Mouse (Mus musculus) liver, embryonic 12.5 days (tissue): ENCODE data around the gene Fsip1. TPM values are rescaled to one million over a fixed set of nuclear protein-coding genes. Genes with fewer than 3 reads are reported as not detected.
"Not testable (repeated sequence)": the region's sequence is repeated elsewhere in the genome, so short reads cannot be mapped to it uniquely, and the experiment has no call there.

Experiments used
- ATAC-seq: fragments of 200-750 bp; cut with Nextera tagmentation; 2 replicates; pipeline ENCODE4 v1.8.0; 2017; ENCODE audit warnings: moderate number of reproducible peaks, mild to moderate bottlenecking, moderate library complexity
- H3K27ac ChIP-seq: fragments of 300-500 bp; sonication (generic); 2 replicates; pipeline ENCODE4 v1.5.1; 2016; ENCODE audit warnings: mild to moderate bottlenecking
- H3K27me3 ChIP-seq: fragments of 300-500 bp; sonication (generic); replicated peaks from 2 replicates; pipeline ENCODE4 v1.6.1; 2016; ENCODE audit warnings: mild to moderate bottlenecking, moderate library complexity
- H3K36me3 ChIP-seq: fragments of 300-500 bp; sonication (generic); 2 replicates; pipeline ENCODE4 v1.6.1; 2016; ENCODE audit warnings: mild to moderate bottlenecking, moderate library complexity
- H3K4me1 ChIP-seq: fragments of 300-500 bp; sonication (generic); 2 replicates; pipeline ENCODE4 v1.6.1; 2016
- H3K4me2 ChIP-seq: fragments of 300-500 bp; sonication (generic); 2 replicates; pipeline ENCODE4 v1.6.1; 2016; ENCODE audit warnings: mild to moderate bottlenecking, moderate library complexity
- H3K4me3 ChIP-seq: fragments of 300-500 bp; sonication (generic); 2 replicates; pipeline ENCODE4 v1.5.1; 2016; ENCODE audit warnings: mild to moderate bottlenecking, moderate library complexity
- H3K9ac ChIP-seq: fragments of 300-500 bp; sonication (generic); 2 replicates; pipeline ENCODE4 v1.6.1; 2016; ENCODE audit warnings: mild to moderate bottlenecking, moderate library complexity
- H3K9me3 ChIP-seq: fragments of 300-500 bp; sonication (generic); replicated peaks from 2 replicates; pipeline ENCODE4 v1.6.1; 2016; ENCODE audit warnings: mild to moderate bottlenecking, moderate library complexity
- WGBS: fragments of 180-500 bp; shearing (Covaris S2); methylation state at CpG from one replicate; pipeline ENCODE4 v1.1.7; 2016; ENCODE audit not compliant: insufficient replicate concordance; 5-methylcytosine and 5-hydroxymethylcytosine counted together
- polyA plus RNA-seq: library from polyadenylated mRNA; unstranded; fragments of >200 nt; fragmentation: Nextera tagmentation; extraction: Ambion mirVana; gene quantifications from 2 replicates; pipeline ENCODE4 v1.2.1, GENCODE M21; 2016

Gene Fsip1
- 0.23 and 0.35 TPM in 2 replicates for polyA plus RNA-seq

- no peaks in the 10 kb centered on the region for H3K27me3 ChIP-seq
- ATAC-seq: peak; percentile 93
- H3K36me3 ChIP-seq: no peaks in the 10 kb centered on the region
- H3K4me3 ChIP-seq: peak within 1 kb of the TSS; percentile 54
- H3K27ac ChIP-seq: no peak within 1 kb of the TSS
- no peaks in the 10 kb centered on the region for H3K9me3 ChIP-seq
- peaks cover 6% of the 10 kb centered on the region; the same call in 1 of the 2 replicates for H3K4me1 ChIP-seq
- peak within 1 kb of the TSS; percentile 68 for H3K4me2 ChIP-seq
- no peak within 1 kb of the TSS for H3K9ac ChIP-seq
- 2% methylated on average over 25 of the region's 25 CpGs for WGBS
Measured at GRCm38 (mm10) chr2:118256621-118257053, at the start of gene Fsip1. Gene Fsip1 (minus strand): TSS chr2:118256966.

GRCm38 (mm10) chr2:118306522-118306895 is 49.7 kb upstream of the Fsip1 start:
- no peaks in the 10 kb centered on the region for H3K36me3 ChIP-seq
- 22% methylated on average over 3 of the region's 3 CpGs for WGBS
- H3K27me3 ChIP-seq: no peaks in the 10 kb centered on the region
- 0 out of 2 replicates have a peak, but pooled peaks cover 4% of the 10 kb centered on the region for H3K4me1 ChIP-seq
- peak overlapping the region; percentile 65 for H3K27ac ChIP-seq
- H3K9me3 ChIP-seq: no peaks in the 10 kb centered on the region
- H3K4me2 ChIP-seq: no peak overlapping the region
- H3K9ac ChIP-seq: no peak overlapping the region
- ATAC-seq: no peak
- H3K4me3 ChIP-seq: no peak overlapping the region

DNA sequence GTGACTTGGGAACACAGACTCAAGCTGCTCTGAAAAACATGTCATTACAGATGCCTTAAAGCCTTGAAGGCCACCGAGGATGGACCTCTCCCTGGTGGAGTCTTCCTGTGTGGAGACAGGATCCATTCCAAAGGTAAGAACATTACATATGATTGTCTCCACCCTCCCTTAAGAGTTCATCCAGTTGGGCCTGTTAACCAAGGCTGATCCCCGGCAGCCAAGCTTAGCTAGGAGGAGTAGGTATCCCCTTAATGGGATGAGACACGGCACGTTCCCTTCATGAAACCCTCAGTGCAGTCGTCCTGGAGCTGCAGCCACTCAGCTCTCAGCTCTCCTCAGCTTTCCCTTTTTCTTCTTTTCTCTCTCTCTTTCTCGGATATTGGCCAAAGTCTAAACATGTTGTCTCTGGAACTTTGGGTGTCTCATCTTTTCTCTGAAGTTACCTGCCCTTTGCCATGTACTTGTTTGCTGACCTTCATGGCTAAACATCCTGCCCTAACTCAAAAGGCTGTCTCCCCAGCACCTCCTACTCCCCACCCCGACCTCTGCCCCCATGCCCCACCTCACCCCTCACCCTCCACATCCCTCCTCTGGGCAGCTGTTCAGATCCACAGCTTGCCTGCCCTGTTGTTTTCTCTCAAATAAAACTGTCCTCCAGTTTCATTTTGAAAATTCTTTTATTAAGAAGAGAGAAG is 49.2 kb upstream of the Fsip1 start:
- peak; percentile 58 for ATAC-seq
- WGBS: 48% methylated on average over 7 of the region's 7 CpGs
- H3K27ac ChIP-seq: peak overlapping the region; percentile 65; the same call in 1 of the 2 replicates

GRCm38 (mm10) chr2:118303456-118303855 is 46.7 kb upstream of the Fsip1 start:
- WGBS: 70% methylated on average over 4 of the region's 4 CpGs

More for the DNA sequence above, 49.2 kb upstream of the Fsip1 start:
- H3K4me1 ChIP-seq: 0 out of 2 replicates have a peak, but pooled peaks cover 4% of the 10 kb centered on the region
- H3K36me3 ChIP-seq: no peaks in the 10 kb centered on the region
- no peaks in the 10 kb centered on the region for H3K27me3 ChIP-seq
- H3K9ac ChIP-seq: no peak overlapping the region
- no peak overlapping the region for H3K4me2 ChIP-seq
- no peak overlapping the region for H3K4me3 ChIP-seq
- no peaks in the 10 kb centered on the region for H3K9me3 ChIP-seq

DNA sequence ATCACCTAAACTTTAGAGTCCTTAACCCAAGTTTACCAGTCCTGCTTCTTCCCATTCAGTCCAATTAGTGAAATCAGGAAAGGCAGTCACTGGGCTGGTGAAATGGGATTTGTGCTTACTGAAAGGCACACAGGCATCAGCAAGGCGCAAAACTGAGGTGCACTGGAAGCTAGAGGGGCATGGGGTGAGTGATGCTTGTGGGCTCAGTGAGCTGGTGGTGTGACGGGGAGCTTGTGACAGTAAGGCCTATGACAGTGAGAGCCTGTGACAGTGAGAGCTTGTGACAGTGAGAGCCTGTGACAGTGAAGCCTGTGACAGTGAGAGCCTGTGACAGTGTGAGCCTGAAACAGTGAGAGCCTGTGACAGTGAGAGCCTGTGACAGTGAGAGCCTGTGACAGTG is 44.9 kb upstream of the Fsip1 start:
- WGBS: 70% methylated on average over 2 of the region's 2 CpGs

More at GRCm38 (mm10) chr2:118303456-118303855, 46.7 kb upstream of the Fsip1 start:
- Histone ChIP-seq H3K9me3 (no peaks in the 10 kb centered on the region), H3K4me1 (0 out of 2 replicates have a peak, but pooled peaks cover 4% of the 10 kb centered on the region), H3K4me3 (no peak overlapping the region), H3K27me3 (no peaks in the 10 kb centered on the region), H3K36me3 (no peaks in the 10 kb centered on the region), H3K9ac (no peak overlapping the region), H3K27ac (no peak overlapping the region), H3K4me2 (no peak overlapping the region)
- ATAC-seq: no peak

DNA sequence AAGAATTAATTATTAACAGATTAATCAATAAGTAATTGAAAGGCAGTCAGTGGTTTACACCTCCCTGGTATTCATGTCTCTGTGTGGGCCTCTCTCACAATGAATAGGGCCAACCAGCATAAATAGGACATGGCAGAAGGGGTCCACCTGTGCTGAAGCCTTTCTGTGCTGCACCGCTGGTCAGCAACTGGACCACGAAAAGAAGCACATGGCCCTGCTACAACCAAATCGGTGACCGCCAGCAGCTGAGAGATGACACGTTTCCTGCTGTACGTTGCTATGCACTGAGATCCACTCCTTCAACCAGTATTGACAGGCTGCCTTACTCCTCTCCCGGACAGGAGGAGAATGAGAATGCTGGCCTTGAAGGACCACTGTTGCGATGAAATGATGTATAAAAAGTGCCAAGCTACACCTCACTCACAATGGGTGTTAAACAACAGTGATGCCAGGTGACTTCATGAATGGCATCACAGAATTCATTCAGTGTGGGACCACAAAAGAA is 44.3 kb upstream of the Fsip1 start:
- Histone ChIP-seq H3K4me1 (no peaks in the 10 kb centered on the region), H3K4me2 (no peak overlapping the region), H3K9ac (no peak overlapping the region), H3K27ac (no peak overlapping the region), H3K9me3 (no peaks in the 10 kb centered on the region), H3K27me3 (no peaks in the 10 kb centered on the region), H3K4me3 (no peak overlapping the region), H3K36me3 (no peaks in the 10 kb centered on the region)
- WGBS: 68% methylated on average over 8 of the region's 8 CpGs
- ATAC-seq: no peak

More for the DNA sequence above, 44.9 kb upstream of the Fsip1 start:
- H3K9me3 ChIP-seq: no peaks in the 10 kb centered on the region
- no peaks in the 10 kb centered on the region for H3K27me3 ChIP-seq
- no peaks in the 10 kb centered on the region for H3K4me1 ChIP-seq
- H3K4me3 ChIP-seq: no peak overlapping the region
- H3K27ac ChIP-seq: no peak overlapping the region
- H3K36me3 ChIP-seq: no peaks in the 10 kb centered on the region
- H3K4me2 ChIP-seq: no peak overlapping the region
- H3K9ac ChIP-seq: no peak overlapping the region
- no peak for ATAC-seq

GRCm38 (mm10) chr2:118299981-118300380 is 43.2 kb upstream of the Fsip1 start:
- H3K4me3 ChIP-seq: no peak overlapping the region
- no peak overlapping the region for H3K9ac ChIP-seq
- no peaks in the 10 kb centered on the region for H3K4me1 ChIP-seq
- H3K36me3 ChIP-seq: no peaks in the 10 kb centered on the region
- no peak overlapping the region for H3K27ac ChIP-seq
- WGBS: 76% methylated on average over 2 of the region's 2 CpGs
- no peaks in the 10 kb centered on the region for H3K27me3 ChIP-seq
- no peak for ATAC-seq
- no peaks in the 10 kb centered on the region for H3K9me3 ChIP-seq
- H3K4me2 ChIP-seq: no peak overlapping the region

GRCm38 (mm10) chr2:118298601-118299000 is 41.8 kb upstream of the Fsip1 start:
- Histone ChIP-seq H3K4me2 (no peak overlapping the region), H3K4me1 (no peaks in the 10 kb centered on the region), H3K4me3 (no peak overlapping the region), H3K27me3 (no peaks in the 10 kb centered on the region), H3K9ac (no peak overlapping the region), H3K9me3 (no peaks in the 10 kb centered on the region), H3K36me3 (no peaks in the 10 kb centered on the region), H3K27ac (no peak overlapping the region)
- ATAC-seq: no peak
- 66% methylated on average over 4 of the region's 4 CpGs for WGBS

DNA sequence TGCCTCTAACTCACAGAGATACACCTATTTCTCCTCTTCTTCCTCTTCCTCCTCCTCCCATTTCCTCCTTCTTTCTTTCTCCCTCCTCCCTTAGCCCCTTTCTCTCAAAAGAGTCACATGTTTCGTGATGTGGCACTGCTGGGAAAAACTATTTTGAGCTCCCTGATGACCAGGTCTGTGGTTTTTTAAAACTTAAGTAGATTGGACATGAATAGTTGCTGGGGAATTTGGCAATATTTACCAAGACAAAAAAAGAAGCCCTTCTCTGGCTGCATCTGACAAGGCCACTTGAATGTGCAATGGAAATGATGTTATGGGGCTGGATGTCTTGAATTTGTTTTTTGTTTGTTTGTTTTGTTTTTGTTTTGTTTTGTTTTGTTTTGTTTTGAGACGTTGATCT is 41.2 kb upstream of the Fsip1 start:
- no peak for ATAC-seq
- Histone ChIP-seq H3K4me3 (no peak overlapping the region), H3K36me3 (no peaks in the 10 kb centered on the region), H3K4me1 (no peaks in the 10 kb centered on the region), H3K9ac (no peak overlapping the region), H3K27ac (no peak overlapping the region), H3K9me3 (no peaks in the 10 kb centered on the region), H3K27me3 (no peaks in the 10 kb centered on the region), H3K4me2 (no peak overlapping the region)
- WGBS: 47% methylated on average over 2 of the region's 2 CpGs

DNA sequence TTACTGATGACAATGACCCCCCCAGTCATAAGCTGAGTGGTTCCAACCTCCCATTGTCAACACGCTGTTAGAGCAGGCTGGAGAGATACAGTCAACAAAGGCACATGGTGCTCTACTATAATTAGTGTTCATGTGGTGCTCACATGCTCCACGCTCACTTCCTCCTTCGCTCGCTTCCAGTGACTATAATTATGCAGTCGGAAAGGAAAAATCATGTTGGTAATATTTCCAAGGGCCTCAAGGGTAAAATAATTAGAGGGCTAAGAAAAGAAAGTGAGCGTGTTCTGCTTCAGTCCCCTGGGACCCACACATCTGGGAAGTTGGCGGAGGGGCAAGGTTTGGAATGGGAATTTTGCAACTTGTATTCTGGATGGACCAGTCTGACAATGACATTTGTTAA is 38.7 kb upstream of the Fsip1 start:
- Histone ChIP-seq H3K4me1 (no peaks in the 10 kb centered on the region), H3K9ac (no peak overlapping the region), H3K9me3 (0 out of 2 replicates have a peak, but pooled peaks cover 3% of the 10 kb centered on the region), H3K27ac (no peak overlapping the region), H3K4me2 (no peak overlapping the region), H3K36me3 (no peaks in the 10 kb centered on the region), H3K4me3 (no peak overlapping the region), H3K27me3 (no peaks in the 10 kb centered on the region)
- WGBS: 68% methylated on average over 7 of the region's 7 CpGs
- no peak for ATAC-seq

GRCm38 (mm10) chr2:118293583-118293982 is 36.8 kb upstream of the Fsip1 start:
- H3K4me1 ChIP-seq: no peaks in the 10 kb centered on the region
- no peaks in the 10 kb centered on the region for H3K36me3 ChIP-seq
- H3K4me3 ChIP-seq: no peak overlapping the region
- H3K9me3 ChIP-seq: 0 out of 2 replicates have a peak, but pooled peaks cover 3% of the 10 kb centered on the region
- no peaks in the 10 kb centered on the region for H3K27me3 ChIP-seq
- no peak overlapping the region for H3K27ac ChIP-seq
- WGBS: 76% methylated on average over 5 of the region's 5 CpGs
- H3K9ac ChIP-seq: no peak overlapping the region
- no peak for ATAC-seq
- no peak overlapping the region for H3K4me2 ChIP-seq

DNA sequence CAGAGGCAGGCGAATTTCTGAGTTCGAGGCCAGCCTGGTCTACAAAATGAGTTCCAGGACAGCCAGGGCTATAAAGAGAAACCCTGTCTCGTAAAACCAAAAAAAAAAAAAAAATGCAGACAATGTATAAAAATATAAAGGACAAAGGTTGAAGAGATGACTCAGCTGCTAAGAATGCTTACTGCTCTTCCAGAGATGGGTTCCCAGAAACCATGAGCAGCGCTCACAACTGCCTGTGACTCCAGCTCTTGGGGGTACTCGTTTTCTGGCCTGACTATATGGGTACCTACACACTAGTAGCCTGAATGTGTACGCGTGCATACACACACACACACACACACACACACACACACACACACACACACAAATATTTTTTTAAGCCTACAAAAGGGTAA is 32.3 kb upstream of the Fsip1 start:
- ATAC-seq, H3K4me2 ChIP-seq, H3K4me1 ChIP-seq, H3K27me3 ChIP-seq, H3K4me3 ChIP-seq, H3K9ac ChIP-seq, H3K27ac ChIP-seq, H3K9me3 ChIP-seq, H3K36me3 ChIP-seq: not testable (repeated sequence)
- WGBS: 71% methylated on average over 7 of the region's 7 CpGs
